Mouse (Mus musculus) WW6 (cell line): Measurements from ENCODE around the gene St3gal5.
A peak's percentile ranks its signal among the peaks of the same experiment; 100 is the strongest.

ENCODE experiments used
- DNase-seq: peaks from one replicate; pipeline ENCODE4 v3.0.0-alpha.2; 2013; ENCODE audit warnings: low read depth, low spot score

The St3gal5 gene

DNA sequence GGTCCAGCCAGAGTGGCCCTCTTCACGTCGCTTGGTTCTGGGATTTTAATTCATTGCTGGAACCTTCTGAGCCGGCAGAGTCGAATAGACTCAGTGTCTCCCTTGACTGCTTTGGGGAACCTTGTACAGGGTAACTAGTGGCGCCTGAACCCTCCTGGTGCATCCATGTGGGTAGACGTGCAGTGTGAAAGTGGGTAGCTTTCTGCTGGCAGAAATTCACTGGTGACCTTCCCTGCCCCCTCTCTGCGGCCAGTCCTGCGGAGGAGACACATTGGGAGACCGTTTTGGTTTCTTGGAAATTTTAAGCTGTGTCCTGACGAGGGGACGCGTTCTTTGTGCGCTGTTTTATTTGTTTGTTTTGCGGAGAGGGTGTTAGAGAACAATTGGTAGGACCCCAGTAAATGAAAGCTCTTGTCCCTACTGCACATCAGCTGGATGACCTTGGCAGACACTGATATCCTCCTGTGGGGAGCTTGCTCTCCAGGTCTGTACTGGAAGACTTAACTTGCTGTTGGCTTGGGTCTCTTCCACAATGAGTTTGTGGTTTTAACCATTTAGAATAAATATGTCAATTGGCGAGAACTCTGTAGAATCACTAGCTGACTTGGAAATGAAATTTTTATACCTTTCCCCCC, 746 bp downstream of the St3gal5 start:
- peak; percentile 13 for DNase-seq

DNA sequence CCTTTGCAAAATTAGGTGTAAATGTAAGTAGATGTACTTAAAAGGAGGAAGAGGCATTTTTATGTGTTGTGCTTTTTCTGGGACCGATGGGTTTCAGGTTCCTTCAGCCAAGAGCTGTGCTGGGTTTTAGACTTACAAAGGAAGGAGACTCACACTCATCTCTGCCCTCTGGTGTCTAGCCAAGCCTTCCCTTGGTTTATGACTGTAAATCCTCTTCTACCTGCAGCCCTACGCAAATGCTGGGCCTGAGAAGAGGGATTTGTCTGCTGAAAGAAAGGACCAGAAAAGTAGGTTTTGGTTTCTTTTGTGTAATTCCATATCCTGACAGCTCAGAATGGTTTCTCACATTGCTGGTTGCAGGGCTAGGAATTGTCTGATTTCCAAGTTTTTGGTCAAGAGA, 1.3 kb downstream of the St3gal5 start:
- no peak for DNase-seq

DNA sequence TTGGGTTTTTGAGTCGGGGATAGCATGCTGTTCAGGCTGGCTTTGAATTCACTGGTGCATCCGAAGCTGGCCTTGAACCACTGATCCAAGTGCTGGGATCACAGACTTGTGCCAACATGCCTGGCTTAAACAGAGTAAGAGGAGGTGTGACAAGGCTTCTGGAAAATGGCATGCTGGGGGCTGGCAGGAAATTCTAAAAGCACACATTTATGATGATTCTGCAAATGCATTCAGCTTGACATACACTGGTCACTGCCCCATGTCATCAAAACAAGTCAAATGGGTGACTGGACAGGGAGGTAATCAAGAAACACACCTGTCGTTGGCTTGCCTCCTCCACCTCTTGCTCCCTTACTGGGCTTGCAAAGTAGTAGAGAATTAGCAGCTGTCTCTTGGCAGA, 1.9 kb downstream of the St3gal5 start:
- DNase-seq, result no peak

DNA sequence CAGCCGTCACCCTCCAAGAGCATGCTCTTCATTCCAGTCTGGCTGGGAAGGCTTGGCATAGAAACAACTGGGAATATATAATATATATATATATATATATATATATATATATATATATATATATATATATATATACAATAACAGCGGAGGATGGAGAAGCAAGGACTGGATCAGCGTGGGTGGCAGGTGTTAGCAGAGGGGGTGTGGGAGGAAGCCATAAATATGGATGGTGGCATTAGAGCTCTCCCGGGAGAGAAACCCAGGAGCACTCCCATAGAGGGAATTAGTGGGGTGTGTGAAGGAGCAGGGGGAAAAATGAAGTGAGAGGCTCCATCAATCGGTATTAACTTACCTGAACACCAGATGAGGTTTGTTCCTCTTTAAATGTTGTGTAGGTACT, 2.8 kb downstream of the St3gal5 start:
- DNase-seq, result no peak

DNA sequence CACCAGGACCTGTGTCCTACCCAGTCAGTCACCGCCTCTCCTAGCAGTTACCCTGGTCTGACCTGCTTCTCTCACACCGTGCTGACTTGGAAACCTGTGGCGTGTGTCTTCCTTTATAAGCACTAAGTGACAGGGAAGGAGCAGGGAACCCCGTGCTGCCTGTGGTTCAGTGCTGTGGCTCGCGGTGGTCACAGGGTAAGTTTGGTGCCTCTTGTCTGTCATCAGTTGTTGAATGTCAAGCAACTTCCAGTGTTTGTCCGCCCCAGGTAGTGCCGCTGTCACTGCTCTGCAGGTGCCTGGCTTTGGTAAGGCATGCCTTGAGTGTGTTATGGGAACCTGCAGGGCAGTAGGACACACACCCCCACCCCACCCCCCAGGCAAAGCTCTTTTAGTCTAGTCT, 3.5 kb downstream of the St3gal5 start:
- DNase-seq, result no peak

DNA sequence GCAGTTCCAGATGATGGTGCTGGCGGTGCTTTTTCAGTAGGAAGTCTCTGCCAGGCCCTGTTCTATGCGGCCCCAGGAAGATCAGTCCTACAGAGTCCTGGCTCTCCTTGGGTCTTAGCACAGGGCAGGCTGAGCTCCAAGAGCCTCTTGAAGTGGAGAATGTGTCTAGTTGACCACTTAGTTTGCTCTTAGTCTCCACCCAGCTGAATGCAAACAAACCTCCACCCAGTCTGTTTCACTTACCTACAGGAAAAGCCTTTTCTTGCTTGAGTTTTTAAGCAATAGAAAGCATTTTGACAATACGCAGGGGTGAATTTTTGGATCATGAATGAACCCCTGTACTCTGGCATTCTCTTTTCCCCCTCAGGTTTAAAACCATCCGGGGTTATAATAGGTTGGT, 4.0 kb downstream of the St3gal5 start:
- DNase-seq, result no peak

DNA sequence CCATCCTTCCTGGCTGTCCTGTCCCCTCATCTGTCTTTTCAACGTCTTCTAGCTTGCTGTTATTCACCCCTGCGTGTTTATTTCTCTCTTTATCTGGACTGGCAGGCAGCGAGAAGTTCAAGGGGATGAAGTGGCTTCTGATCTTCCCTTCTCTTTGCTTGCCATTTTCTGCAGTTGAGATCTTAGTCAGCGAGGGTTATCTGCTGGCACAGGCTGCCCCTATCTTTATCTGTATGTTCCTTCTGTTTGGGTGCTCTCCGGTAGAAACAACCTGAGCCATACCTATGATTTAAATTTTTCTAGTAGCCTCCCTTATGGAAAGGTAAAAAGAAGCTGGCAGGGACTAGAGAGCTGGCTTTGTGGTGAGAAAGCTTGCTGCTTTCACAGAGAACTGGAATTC, 4.7 kb downstream of the St3gal5 start:
- DNase-seq, result no peak

DNA sequence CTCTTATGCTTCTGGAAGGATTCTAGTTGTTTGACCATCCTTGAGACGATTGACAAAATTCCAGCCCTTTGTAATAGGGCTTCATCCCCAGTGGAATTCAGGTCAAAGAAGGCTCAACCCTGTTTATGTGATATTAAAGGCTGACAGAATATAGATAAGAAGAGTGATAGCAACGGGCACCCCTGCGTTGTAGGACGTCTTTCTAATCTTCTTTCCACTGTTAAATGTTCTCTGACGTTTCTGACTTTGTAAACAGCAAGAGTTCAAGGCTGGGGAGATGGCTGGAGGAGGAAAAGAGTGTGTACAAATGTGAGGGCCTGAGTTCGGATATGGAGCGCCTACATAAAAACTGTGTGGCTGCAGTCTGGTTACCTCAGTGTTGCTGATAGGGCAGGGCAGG, 7.1 kb downstream of the St3gal5 start:
- no peak for DNase-seq

DNA sequence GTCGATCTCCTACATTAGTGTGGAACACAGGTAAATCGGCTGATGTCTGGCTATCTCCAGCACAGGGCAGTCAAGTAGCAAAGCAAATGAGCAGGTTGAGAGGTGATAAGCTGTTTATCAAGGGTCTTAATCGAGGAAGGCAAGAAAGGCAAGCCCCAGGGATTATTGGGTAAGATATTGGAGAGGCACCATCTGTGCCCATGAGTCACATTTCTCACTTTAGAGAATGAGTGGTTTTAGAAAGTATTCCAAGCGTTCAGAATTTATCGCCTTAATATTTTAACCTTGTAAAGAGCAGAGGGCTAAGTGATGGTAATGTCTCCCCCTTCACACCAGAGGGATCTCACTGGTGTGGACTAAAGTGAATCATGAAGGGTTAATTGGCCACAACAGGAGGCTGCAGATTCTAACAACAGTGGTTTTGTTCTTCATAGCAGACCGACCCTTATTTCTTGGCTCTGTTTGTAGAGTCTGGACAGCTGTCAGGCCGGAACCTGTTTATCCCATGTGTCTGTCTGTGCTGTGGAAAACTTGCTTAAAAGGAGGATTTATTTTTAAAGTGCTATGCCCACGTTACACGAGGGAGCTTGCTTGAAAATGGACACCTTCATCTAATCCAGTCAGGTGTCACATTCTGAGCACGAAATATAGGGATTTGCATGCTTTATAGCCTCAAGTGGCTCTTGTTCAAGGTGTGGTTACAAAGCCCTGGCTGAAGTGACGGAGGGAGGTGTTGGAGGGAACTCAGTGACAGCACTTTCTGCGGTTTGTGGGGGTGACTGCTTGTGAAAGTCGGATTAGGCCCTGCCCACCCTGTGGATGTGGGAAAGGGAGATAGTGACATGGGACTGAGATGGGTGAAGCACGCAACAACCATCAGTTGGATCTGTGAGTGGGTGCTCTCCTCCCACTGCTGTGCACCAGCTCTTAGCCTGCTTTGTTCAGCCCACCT, 11.8 kb downstream of the St3gal5 start:
- no peak for DNase-seq

DNA sequence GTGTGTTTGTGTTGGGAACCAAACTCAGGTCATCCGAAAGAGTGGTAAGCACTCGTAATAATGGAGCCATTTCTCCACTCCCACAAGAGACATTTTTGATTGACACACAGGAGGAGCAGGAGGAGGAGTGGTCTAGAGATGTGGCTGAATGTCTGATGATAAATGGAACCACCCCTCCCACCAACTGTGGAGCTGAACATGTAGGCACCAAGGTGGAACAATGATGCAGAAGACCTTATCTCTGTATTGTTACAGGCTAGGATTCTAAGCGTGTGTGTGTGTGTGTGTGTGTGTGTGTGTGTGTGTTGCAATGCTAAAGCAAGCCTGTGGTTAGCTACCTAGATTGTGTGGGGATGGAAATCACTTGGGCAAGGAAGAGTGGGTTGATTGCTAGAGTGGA, 13.2 kb downstream of the St3gal5 start:
- DNase-seq, result no peak

DNA sequence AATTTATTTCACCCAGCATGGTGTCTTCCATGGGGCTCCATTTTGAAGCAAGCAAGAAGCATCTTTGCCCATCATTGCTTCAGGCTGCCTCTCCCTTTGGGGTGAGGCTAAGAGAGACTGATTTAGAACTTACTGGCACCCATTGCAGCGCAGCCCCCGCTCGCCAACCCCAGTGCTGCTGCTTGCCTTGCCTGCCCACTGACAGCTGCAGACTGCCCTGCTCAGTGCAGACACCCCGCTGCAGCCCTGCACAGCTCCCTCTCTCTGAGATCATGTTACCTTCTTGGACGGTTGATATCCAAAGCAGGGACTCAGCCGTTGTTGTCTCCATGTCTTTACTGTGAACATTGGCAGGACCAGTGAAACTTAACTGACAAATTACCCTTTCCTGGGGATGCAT, 15.2 kb downstream of the St3gal5 start:
- no peak for DNase-seq

DNA sequence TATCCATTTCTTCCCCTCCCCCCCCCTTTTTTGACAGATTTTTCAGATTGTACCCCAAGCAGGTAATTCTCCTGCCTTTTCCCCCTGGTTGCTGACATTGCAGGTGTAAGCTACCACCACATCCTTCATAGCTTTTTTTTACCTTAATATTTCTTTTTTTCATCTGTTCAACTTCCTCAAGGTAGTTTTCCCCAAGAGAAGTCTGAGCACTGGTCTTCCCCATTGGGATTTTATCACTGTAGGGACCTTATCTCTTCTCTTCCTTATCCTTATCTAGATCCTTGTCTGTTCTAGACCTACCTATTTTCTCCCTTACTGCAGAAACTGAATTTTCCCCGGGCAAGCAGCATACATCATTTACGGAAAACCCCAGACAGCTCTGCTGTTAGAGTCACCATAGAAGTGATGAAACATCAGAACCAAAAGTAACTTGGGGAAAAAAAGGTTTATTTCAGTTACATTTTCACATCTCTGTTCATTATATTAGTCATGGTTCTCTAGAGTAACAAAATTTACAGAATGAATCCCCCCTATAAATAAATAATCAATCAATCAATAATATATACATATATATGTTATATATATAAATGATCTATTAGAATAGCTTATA, 15.8 kb downstream of the St3gal5 start:
- DNase-seq, result no peak

DNA sequence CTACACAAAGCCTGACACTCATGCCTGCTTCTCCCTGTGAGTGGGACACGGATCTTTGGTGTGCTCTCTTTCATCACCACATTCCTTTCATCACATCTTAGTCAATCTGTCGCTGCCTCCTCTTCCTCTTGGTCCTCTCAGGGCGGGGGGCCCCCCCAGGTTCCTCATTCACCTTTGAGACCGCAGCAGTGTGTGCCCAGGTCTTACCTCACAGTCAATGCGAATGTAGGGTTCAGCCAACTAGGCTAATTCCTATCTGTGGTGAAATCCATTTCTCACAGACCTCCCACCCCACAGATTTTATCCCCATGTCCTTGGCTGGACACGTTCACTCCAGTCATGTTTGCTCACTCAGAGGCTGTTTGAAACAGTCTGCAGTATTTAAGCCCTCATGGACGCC, 17.5 kb downstream of the St3gal5 start:
- DNase-seq, result no peak

DNA sequence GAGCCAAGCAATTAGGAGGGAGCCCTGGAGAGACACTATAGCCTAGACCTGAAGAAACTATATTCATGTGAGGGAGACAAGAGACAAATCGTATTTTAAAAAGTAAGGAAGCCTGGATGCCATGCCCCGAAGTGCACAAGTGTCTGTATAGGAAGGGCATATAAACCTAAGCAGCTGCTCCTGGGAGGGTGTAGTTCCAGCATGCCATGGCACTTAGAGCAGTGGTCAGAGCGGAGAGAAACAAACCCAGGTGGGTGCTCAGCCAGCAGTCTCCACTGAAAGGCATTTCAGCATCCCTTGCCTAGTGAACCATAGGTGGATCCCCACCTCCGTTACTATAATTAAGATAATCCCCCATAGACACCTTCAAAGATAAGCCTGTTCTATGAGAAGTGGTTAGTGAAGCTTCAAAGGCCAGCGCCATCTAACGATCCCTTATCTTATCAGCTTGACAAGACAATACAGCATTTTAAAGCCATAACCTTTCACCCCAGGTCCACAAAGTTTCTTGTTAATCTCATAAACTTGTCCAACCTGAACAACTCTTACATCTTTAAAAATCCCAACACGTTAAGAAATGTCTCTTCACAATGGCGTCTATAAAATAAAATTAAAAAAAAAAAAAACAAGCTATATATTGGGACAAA, 20.1 kb downstream of the St3gal5 start:
- DNase-seq, result no peak

DNA sequence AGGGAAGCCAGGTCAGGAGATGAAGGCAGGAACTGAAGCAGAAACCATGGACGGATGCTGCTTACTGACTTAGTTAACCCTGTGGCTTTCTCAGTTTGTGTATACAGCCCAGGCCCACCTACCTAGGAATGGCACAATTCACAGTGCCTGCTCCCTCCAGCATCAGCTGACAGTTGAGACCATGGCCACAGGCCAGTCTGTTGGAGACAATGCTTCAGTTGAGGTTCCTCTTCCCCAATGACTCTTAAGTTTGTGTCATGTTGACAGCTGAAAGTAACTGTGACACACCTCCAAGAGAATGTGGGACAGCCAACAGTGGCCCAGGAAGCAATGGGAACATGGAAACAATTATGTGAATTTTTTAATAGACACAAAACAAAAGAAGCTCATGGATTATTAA, 22.5 kb downstream of the St3gal5 start:
- DNase-seq, result no peak

DNA sequence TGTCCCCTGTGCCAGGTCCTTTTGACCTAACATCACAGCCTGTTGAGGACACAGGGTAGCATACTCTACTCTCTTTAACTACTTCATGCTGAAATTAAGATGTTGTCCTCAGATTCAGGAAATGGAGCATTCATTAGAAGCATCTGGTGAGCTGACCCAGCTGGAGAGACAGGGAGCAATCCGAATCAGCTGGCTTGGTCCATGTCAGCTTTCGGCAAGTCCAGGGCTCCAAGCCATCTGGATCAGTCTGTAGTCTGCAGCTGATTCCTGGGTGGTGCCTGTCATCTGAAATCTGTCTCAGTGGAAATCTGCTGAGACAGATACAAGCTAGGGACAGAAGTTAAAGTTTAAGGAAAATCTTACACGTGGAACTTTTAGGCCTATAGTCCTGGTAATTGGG, 23.9 kb downstream of the St3gal5 start:
- DNase-seq, result no peak

DNA sequence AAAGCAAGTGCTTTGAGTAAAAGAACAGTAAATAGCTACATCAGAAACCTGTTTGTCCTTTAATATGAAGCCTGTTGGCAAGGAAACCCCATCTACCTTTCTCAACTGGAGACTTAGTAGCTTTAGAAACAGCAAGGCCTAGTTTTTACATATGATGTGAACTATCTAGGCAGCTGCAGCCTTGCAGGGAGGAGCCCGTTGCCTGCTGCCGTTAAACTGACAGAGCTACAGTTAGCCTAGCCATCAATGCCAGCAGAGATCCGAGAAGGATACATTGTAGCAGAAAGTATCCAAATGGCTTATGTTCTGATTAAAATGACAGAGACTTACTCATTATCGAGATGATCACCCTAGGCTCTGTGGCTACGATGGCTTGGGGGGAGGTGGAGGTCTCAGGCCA, 25.1 kb downstream of the St3gal5 start:
- DNase-seq, result no peak

DNA sequence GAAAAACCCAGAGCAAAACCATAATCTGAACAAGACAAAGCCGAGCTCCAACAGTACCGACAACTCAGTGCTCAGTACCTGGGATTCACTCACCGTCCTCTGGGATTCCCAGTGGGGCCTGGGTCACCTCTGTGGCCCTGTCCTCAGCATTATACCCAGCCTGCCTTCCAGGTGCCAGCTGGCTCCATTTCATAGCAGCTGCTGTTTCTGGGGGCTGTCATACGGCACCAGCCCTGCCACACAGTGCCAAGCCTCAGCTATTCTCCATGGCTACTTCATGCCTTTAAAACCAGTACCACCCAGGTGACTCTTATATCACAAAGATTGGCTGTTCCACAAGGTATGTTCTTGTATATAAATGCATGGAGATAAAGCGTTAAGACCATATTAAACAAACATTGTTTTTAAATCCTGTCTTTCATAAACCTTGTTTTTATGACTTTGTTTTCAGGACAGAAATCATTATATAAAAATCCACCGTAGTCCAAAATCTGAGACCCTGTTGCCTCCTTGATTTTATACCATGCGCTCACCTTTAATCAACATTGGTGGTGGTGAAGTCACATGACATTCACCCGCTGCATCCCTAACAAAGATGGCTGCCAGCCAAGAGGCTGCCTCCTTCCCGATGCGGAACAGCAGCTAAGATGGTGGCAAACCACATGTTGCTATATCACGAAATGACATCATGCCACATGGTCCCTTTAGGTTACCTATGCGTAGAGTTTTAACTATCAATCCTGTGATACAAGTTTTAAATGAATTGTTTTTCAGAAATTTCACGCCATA, 27.1 kb downstream of the St3gal5 start:
- DNase-seq, result no peak

DNA sequence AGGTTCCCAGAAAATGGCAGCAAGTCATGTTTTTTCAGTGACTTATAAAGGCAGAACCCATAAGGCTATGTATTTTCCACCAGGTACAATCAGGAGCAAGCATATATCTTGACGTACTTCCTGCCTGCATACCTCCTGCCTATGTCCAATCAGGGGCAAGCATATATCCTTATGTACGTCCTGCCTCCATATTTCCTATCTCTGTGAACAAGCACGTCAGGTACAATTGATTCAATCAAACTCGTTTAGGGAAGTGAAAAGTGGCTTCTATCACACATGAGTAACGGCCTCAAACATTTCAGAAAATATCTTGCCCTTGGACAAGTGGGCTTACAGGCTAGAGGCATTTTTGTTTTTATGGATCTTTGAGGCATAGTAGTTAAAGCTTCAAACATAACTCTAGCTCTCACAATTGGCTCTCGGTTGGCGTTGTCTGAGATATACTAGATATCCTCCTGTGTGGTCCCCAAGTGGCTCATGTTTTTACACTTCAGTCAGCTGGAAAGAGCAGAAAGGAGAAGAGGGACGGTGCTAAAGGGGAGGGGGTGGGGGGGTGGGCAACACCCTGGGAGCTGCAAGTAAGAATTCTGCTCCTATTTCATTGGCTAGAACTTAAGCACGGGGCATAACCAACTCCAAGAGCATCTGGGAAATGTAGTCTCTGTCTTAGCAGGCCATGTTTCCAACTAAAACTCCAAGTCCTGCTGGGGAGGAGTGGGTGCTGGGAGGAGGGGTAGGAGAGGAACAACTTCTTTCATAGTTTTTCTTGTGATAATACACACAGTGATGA, 28.9 kb downstream of the St3gal5 start:
- no peak for DNase-seq

DNA sequence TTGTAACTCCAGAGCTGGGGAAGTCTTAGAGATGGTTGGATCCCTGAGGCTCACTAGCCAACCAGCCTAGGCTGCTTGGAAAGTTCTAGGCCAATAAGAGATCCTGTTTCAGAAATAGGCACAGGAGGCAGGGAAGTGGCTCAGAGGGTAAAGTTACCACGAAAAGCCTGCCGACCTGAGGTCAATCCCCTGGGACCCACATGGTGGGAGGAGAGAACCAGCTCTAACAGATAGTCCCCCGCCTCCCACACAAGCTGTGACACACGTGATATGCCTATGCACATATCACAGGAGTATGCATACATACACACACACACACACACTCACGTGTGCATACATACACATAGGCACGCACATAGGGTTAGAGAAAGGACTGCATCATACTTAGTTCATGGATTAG, 32.7 kb downstream of the St3gal5 start:
- no peak for DNase-seq
